Mouse (Mus musculus) stomach, postnatal 0 days (tissue): ENCODE data around the gene Gm14548. TPM values are rescaled to one million over a fixed set of nuclear protein-coding genes. Genes with fewer than 3 reads are reported as not detected.
"Not testable (repeated sequence)": the region's sequence is repeated elsewhere in the genome, so short reads cannot be mapped to it uniquely, and the experiment has no call there.

Experiments
- ATAC-seq: fragments of 200-750 bp; cut with Nextera tagmentation; 2 replicates; pipeline ENCODE4 v1.8.0; 2017; ENCODE audit not compliant: low FRiP score, low TSS enrichment
- DNase-seq: peaks from one replicate; pipeline ENCODE4 v3.0.0-alpha.2; 2016; ENCODE audit warnings: low spot score
- H3K27ac ChIP-seq: fragments of 300-500 bp; sonication (generic); replicated peaks from 2 replicates; pipeline ENCODE4 v1.5.1; 2014; ENCODE audit warnings: mild to moderate bottlenecking, control low read depth
- H3K27me3 ChIP-seq: fragments of 300-500 bp; sonication (generic); 2 replicates; pipeline ENCODE4 v1.6.1; 2014; ENCODE audit warnings: low read length; ENCODE audit not compliant: control insufficient read depth, insufficient read depth
- H3K36me3 ChIP-seq: fragments of 300-500 bp; sonication (generic); 2 replicates; pipeline ENCODE4 v1.6.1; 2014; ENCODE audit warnings: low read length, mixed read lengths; ENCODE audit not compliant: control insufficient read depth, insufficient read depth
- H3K4me1 ChIP-seq: fragments of 300-500 bp; sonication (generic); replicated peaks from 2 replicates; pipeline ENCODE4 v1.6.1; 2014; ENCODE audit warnings: antibody characterized with exemption; ENCODE audit not compliant: control insufficient read depth, insufficient read depth
- H3K4me2 ChIP-seq: fragments of 300-500 bp; sonication (generic); replicated peaks from 2 replicates; pipeline ENCODE4 v1.6.1; 2014; ENCODE audit warnings: low read depth, mild to moderate bottlenecking, control low read depth, moderate library complexity
- H3K4me3 ChIP-seq: fragments of 300-500 bp; sonication (generic); 2 replicates; pipeline ENCODE4 v1.5.1; 2014; ENCODE audit warnings: low read depth, low read length, control low read depth
- H3K9ac ChIP-seq: fragments of 300-500 bp; sonication (generic); 2 replicates; pipeline ENCODE4 v1.6.1; 2014; ENCODE audit warnings: mild to moderate bottlenecking, low read length, control low read depth, mixed read lengths
- H3K9me3 ChIP-seq: fragments of 300-500 bp; sonication (generic); 2 replicates; pipeline ENCODE4 v1.6.1; 2016; ENCODE audit warnings: low read length; ENCODE audit not compliant: control insufficient read depth
- CTCF ChIP-seq: IDR thresholded peaks from 2 replicates; pipeline ENCODE4 v1.5.1; 2016; ENCODE audit warnings: antibody characterized with exemption, low read depth, mild to moderate bottlenecking, moderate library complexity
- EP300 ChIP-seq: optimal IDR thresholded peaks from 2 replicates; pipeline ENCODE3; 2016; ENCODE audit warnings: antibody characterized with exemption
- WGBS: fragments of 180-500 bp; shearing (Covaris S2); extraction: QIAGEN DNeasy Blood & Tissue Kit; methylation state at CpG from one replicate; pipeline ENCODE4 v1.1.7; 2014; 5-methylcytosine and 5-hydroxymethylcytosine counted together
- polyA plus RNA-seq: library from polyadenylated mRNA; unstranded; fragments of >200 nt; fragmentation: Nextera tagmentation; extraction: Ambion mirVana; gene quantifications from 2 replicates; pipeline ENCODE4 v1.2.1, GENCODE M21; 2015

Gene Gm14548
- polyA plus RNA-seq: 0.06 and 0.07 TPM in 2 replicates

GRCm38 (mm10) chr7:3898036-3898590 lies at the start of gene Gm14548:
Gene Gm14548, minus strand, starts transcription at chr7:3898120.
- not testable (repeated sequence) for H3K4me3 ChIP-seq, H3K4me1 ChIP-seq, H3K9me3 ChIP-seq, H3K9ac ChIP-seq, ATAC-seq, H3K27me3 ChIP-seq, H3K4me2 ChIP-seq, DNase-seq, H3K27ac ChIP-seq, H3K36me3 ChIP-seq
- 57% methylated on average over 3 of the region's 3 CpGs for WGBS

- Histone ChIP-seq H3K27me3 (no peaks in the 10 kb centered on the region), H3K4me2 (no peak overlapping the region), H3K9me3 (no peaks in the 10 kb centered on the region), H3K4me3 (no peak overlapping the region), H3K27ac (no peak overlapping the region), H3K36me3 (no peaks in the 10 kb centered on the region), H3K4me1 (no peaks in the 10 kb centered on the region), H3K9ac (no peak overlapping the region)
- WGBS: 65% methylated on average over 4 of the region's 4 CpGs
- no peak for ATAC-seq
- TF ChIP-seq CTCF (no peak), EP300 (no peak)
- no peak for DNase-seq
Measured at GRCm38 (mm10) chr7:3946117-3946516, 48.2 kb upstream of the Gm14548 start.

- Histone ChIP-seq H3K4me3 (no peak overlapping the region), H3K4me1 (no peaks in the 10 kb centered on the region), H3K9ac (no peak overlapping the region), H3K27me3 (no peaks in the 10 kb centered on the region), H3K27ac (no peak overlapping the region), H3K9me3 (no peaks in the 10 kb centered on the region), H3K4me2 (no peak overlapping the region), H3K36me3 (no peaks in the 10 kb centered on the region)
- ATAC-seq: no peak
- TF ChIP-seq CTCF: no peak
- no peak for TF ChIP-seq EP300
- WGBS: 73% methylated on average over 3 of the region's 3 CpGs
- DNase-seq: no peak
Measured at GRCm38 (mm10) chr7:3940915-3941314, 43.0 kb upstream of the Gm14548 start.

- no peaks in the 10 kb centered on the region for H3K9me3 ChIP-seq
- H3K4me2 ChIP-seq: no peak overlapping the region
- no peak overlapping the region for H3K4me3 ChIP-seq
- H3K27me3 ChIP-seq: no peaks in the 10 kb centered on the region
- DNase-seq (no peak), ATAC-seq (no peak)
- TF ChIP-seq CTCF: no peak; the same call in 1 of the 2 replicates
- 57% methylated on average over 1 of the region's 1 CpGs for WGBS
- H3K9ac ChIP-seq: no peak overlapping the region
- H3K4me1 ChIP-seq: no peaks in the 10 kb centered on the region
- no peak overlapping the region for H3K27ac ChIP-seq
- H3K36me3 ChIP-seq: no peaks in the 10 kb centered on the region
Measured at GRCm38 (mm10) chr7:3939866-3940525, 42.1 kb upstream of the Gm14548 start.

- H3K36me3 ChIP-seq, H3K9me3 ChIP-seq, DNase-seq, H3K27me3 ChIP-seq, H3K4me1 ChIP-seq, ATAC-seq, H3K4me2 ChIP-seq, H3K4me3 ChIP-seq, H3K27ac ChIP-seq, H3K9ac ChIP-seq: not testable (repeated sequence)
Measured at GRCm38 (mm10) chr7:3935473-3935872, 37.6 kb upstream of the Gm14548 start.

GRCm38 (mm10) chr7:3915387-3915786 lies 17.5 kb upstream of the Gm14548 start, which contains the start of gene Lilra6:
Gene Lilra6, minus strand, starts transcription at chr7:3915503.
- 56% methylated on average over 2 of the region's 2 CpGs for WGBS
- not testable (repeated sequence) for H3K36me3 ChIP-seq, H3K27ac ChIP-seq, DNase-seq, ATAC-seq, H3K9ac ChIP-seq, H3K4me1 ChIP-seq, H3K4me2 ChIP-seq, H3K9me3 ChIP-seq, H3K27me3 ChIP-seq, H3K4me3 ChIP-seq
